Mouse (Mus musculus): ENCODE measurements around the gene Cxadr.

DNA sequence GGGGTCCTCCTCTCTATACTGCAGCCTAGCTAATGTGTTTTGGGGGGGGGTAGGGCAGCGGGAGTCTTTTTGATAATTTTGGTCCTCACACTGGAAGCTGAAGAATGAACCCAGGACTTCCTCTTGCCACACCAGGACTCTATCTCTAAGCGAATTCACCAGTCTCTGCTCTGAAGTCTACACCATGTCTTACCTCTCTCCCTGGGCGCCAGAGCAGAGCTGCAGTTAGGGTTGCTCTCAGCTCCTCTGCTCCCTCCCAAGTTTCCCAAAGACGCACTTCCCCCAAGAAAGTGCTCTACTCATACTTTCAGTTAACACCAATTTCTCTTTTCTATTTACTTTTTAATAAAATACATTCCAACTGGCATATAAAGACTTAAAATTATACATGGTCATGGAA, 23.7 kb upstream of the Cxadr start:
- TF ChIP-seq CTCF (IDR thresholded peaks at IDR 0.05; ENCODE audit: low read depth) (no peak), EP300 (IDR thresholded peaks at IDR 0.05; ENCODE audit: low read depth) (no peak)
